Mouse (Mus musculus) spleen, adult 18-20 months (tissue): ENCODE results near the gene Gm16434.
"Not testable (repeated sequence)": the region's sequence is repeated elsewhere in the genome, so short reads cannot be mapped to it uniquely, and the experiment has no call there.

Experiments
- DNase-seq, 2 experiments: peaks; one replicate each; pipeline ENCODE4 v3.0.0; 2022; ENCODE audit warnings: mixed read lengths in 2 of 2

Gm16434 gene

GRCm38 (mm10) chr14:7194440-7194839 is at the start of gene Gm16434:
Gene Gm16434, minus strand, starts transcription at chr14:7194540.
- not testable (repeated sequence) for DNase-seq

- not testable (repeated sequence) for DNase-seq
Measured at GRCm38 (mm10) chr14:7243498-7243897, 49.2 kb upstream of the Gm16434 start.

- peak in 1 of 2 experiments; percentile 0 for DNase-seq
Measured at GRCm38 (mm10) chr14:7200070-7200469, 5.7 kb upstream of the Gm16434 start.

- DNase-seq = peak; percentile 0 to 1
Measured at GRCm38 (mm10) chr14:7174483-7174971, 19.8 kb downstream of the Gm16434 start, which contains the start of gene Gm3512. Gene Gm3512, minus strand, starts transcription at chr14:7174533.
